Mouse (Mus musculus) limb, embryonic 10.5 days (tissue): ENCODE measurements around the gene Slc26a9. TPM values are rescaled to one million over a fixed set of nuclear protein-coding genes. Genes with fewer than 3 reads are reported as not detected.
A peak's percentile ranks its signal among the peaks of the same experiment; 100 is the strongest.

ENCODE experiments used
- DNase-seq: peaks from one replicate; pipeline ENCODE4 v3.0.0-alpha.2; 2017; ENCODE audit warnings: low spot score
- H3K27ac ChIP-seq: fragments of 300-500 bp; sonication (generic); 2 replicates; pipeline ENCODE4 v1.5.1; 2016; ENCODE audit warnings: mild to moderate bottlenecking
- H3K27me3 ChIP-seq: fragments of 300-500 bp; sonication (generic); 2 replicates; pipeline ENCODE4 v1.6.1; 2016; ENCODE audit warnings: low read depth, mild to moderate bottlenecking; ENCODE audit not compliant: poor library complexity, severe bottlenecking
- H3K36me3 ChIP-seq: fragments of 300-500 bp; sonication (generic); 2 replicates; pipeline ENCODE4 v1.6.1; 2016; ENCODE audit warnings: mild to moderate bottlenecking, moderate library complexity
- H3K4me1 ChIP-seq: fragments of 300-500 bp; sonication (generic); 2 replicates; pipeline ENCODE4 v1.6.1; 2016
- H3K4me3 ChIP-seq: fragments of 300-500 bp; sonication (generic); 2 replicates; pipeline ENCODE4 v1.5.1; 2016; ENCODE audit warnings: mild to moderate bottlenecking, moderate library complexity
- H3K9me3 ChIP-seq: fragments of 300-500 bp; sonication (generic); replicated peaks from 2 replicates; pipeline ENCODE4 v1.6.1; 2016; ENCODE audit warnings: mild to moderate bottlenecking
- WGBS: fragments of 180-500 bp; shearing (Covaris S2); methylation state at CpG from one replicate; pipeline ENCODE4 v1.1.7; 2016; 5-methylcytosine and 5-hydroxymethylcytosine counted together
- polyA plus RNA-seq: library from polyadenylated mRNA; unstranded; fragments of >200 nt; fragmentation: Nextera tagmentation; extraction: Ambion mirVana; gene quantifications from 2 replicates; pipeline ENCODE4 v1.2.1, GENCODE M21; 2016

The Slc26a9 gene
- 0.08 TPM in 1 of 2 replicates, not detected in the other for polyA plus RNA-seq

GRCm38 (mm10) chr1:131743868-131744464 is at the start of gene Slc26a9:
Slc26a9 (plus strand) TSS chr1:131744022.
- Histone ChIP-seq H3K4me3 (no peak within 1 kb of the TSS), H3K27ac (no peak within 1 kb of the TSS), H3K27me3 (no peaks in the 10 kb centered on the region), H3K4me1 (0 out of 2 replicates have a peak, but pooled peaks cover 4% of the 10 kb centered on the region), H3K36me3 (no peaks in the 10 kb centered on the region), H3K9me3 (no peaks in the 10 kb centered on the region)
- WGBS: 70% methylated on average over 10 of the region's 10 CpGs
- no peak for DNase-seq

DNA sequence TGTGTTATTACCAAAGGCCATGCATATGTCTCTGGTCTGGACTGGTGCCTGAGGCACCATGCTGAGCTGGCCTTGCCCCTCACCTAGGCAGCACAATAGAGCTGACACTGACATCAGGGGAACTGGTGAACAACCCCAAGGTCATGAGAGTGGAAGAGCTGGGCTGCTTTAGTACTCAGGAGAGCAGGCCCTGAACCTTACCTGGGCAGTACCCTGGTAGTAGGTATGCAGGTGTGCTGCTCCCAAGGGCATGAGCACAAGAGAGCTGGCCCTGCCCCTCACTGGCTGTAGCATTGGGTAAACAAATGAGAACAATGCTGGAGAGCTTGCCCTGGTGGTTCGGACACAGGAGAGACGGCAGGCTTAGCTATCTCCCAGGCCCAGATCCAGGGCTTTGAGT is 48.5 kb upstream of the Slc26a9 start:
- DNase-seq: no peak
- Histone ChIP-seq H3K4me1 (no peaks in the 10 kb centered on the region; the same call in 1 of the 2 replicates), H3K36me3 (no peaks in the 10 kb centered on the region), H3K27me3 (no peaks in the 10 kb centered on the region), H3K4me3 (no peak overlapping the region), H3K27ac (no peak overlapping the region), H3K9me3 (no peaks in the 10 kb centered on the region)
- 84% methylated on average over 2 of the region's 2 CpGs for WGBS

- Histone ChIP-seq H3K4me3 (no peak overlapping the region), H3K27me3 (no peaks in the 10 kb centered on the region), H3K9me3 (no peaks in the 10 kb centered on the region), H3K4me1 (no peaks in the 10 kb centered on the region), H3K36me3 (no peaks in the 10 kb centered on the region), H3K27ac (no peak overlapping the region)
- DNase-seq: no peak
- WGBS: 70% methylated on average over 4 of the region's 4 CpGs
These were observed 47.5 kb upstream of the Slc26a9 start for GRCm38 (mm10) chr1:131696325-131696724.

DNA sequence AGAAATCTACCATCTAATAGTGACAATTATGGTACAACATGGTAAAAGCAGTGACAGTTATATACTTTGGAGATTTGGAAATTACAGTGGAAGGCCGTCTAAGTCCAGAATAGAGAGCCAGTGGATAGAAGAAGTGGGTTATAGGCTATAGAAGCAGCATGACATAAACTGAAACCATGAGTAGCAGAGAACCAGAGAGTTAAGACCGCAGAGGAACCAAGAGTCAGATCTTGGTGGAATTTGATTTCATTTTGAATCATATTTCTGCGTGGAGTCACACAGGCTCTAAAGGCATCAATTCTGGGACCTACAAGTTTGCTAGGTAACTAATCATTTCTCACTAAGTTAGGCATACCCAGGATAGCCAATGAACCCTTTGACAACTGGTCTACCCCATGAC is 45.1 kb upstream of the Slc26a9 start:
- H3K9me3 ChIP-seq: no peaks in the 10 kb centered on the region
- no peak for DNase-seq
- no peaks in the 10 kb centered on the region for H3K27me3 ChIP-seq
- WGBS: 88% methylated on average over 3 of the region's 3 CpGs
- no peaks in the 10 kb centered on the region for H3K36me3 ChIP-seq
- H3K27ac ChIP-seq: no peak overlapping the region
- no peaks in the 10 kb centered on the region for H3K4me1 ChIP-seq
- H3K4me3 ChIP-seq: no peak overlapping the region

GRCm38 (mm10) chr1:131699642-131700041 is 44.2 kb upstream of the Slc26a9 start:
- H3K9me3 ChIP-seq: no peaks in the 10 kb centered on the region
- H3K27me3 ChIP-seq: no peaks in the 10 kb centered on the region
- DNase-seq: no peak
- H3K4me3 ChIP-seq: no peak overlapping the region
- no peak overlapping the region for H3K27ac ChIP-seq
- no peaks in the 10 kb centered on the region for H3K4me1 ChIP-seq
- WGBS: 89% methylated on average over 4 of the region's 4 CpGs
- no peaks in the 10 kb centered on the region for H3K36me3 ChIP-seq

DNA sequence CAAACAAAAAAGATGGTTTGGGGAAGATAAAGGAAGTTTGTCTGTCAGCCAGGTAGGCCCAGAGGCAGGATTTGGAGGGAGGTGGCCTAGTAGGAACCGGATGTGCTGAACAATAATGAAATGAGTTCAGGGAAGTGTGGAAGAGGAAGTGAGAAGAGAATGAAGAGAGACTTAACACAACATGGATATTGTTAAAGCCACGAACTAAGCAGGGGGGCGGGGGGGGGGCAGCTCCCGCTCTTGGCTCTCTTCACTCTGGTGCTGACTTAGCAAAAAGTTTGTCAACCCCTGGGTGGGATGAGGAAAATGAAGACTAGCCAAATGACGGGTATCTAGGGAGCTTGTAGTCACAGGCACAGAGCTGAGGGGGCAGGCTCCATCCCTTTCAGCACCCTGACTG is 43.4 kb upstream of the Slc26a9 start:
- Histone ChIP-seq H3K27me3 (no peaks in the 10 kb centered on the region), H3K27ac (no peak overlapping the region), H3K36me3 (no peaks in the 10 kb centered on the region), H3K4me3 (no peak overlapping the region), H3K9me3 (no peaks in the 10 kb centered on the region), H3K4me1 (no peaks in the 10 kb centered on the region)
- no peak for DNase-seq
- 85% methylated on average over 5 of the region's 5 CpGs for WGBS

DNA sequence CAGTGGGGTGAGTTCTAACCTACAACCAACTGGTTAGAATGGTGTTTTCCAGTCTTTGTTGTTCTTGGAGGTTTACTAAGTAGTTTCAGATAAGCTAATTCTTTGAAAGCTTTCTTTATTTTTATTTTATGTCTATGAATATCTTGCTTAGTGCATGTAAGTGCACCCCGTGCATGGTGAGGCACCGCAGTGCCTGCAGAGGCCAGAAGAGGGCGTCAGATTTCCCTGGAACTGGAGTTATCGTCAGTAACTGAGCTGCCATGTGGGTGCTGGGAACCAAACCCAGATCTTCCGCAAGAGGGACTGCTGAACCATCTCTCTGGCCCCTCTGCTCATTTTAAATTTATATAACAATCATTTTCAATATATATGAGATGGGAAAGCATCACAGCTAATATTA is 42.4 kb upstream of the Slc26a9 start:
- no peaks in the 10 kb centered on the region for H3K9me3 ChIP-seq
- DNase-seq: no peak
- H3K27ac ChIP-seq: no peak overlapping the region
- WGBS: 84% methylated on average over 5 of the region's 5 CpGs
- H3K27me3 ChIP-seq: no peaks in the 10 kb centered on the region
- H3K4me1 ChIP-seq: no peaks in the 10 kb centered on the region
- no peak overlapping the region for H3K4me3 ChIP-seq
- H3K36me3 ChIP-seq: no peaks in the 10 kb centered on the region

- H3K27ac ChIP-seq: no peak overlapping the region
- 79% methylated on average over 8 of the region's 8 CpGs for WGBS
- H3K4me3 ChIP-seq: no peak overlapping the region
- no peak for DNase-seq
- H3K27me3 ChIP-seq: no peaks in the 10 kb centered on the region
- H3K36me3 ChIP-seq: no peaks in the 10 kb centered on the region
- H3K4me1 ChIP-seq: no peaks in the 10 kb centered on the region
- no peaks in the 10 kb centered on the region for H3K9me3 ChIP-seq
These were observed 41.6 kb upstream of the Slc26a9 start for GRCm38 (mm10) chr1:131702094-131702766.

- H3K4me3 ChIP-seq: no peak overlapping the region
- WGBS: 89% methylated on average over 2 of the region's 2 CpGs
- no peaks in the 10 kb centered on the region for H3K27me3 ChIP-seq
- DNase-seq: no peak
- H3K27ac ChIP-seq: no peak overlapping the region
- H3K36me3 ChIP-seq: no peaks in the 10 kb centered on the region
- H3K4me1 ChIP-seq: no peaks in the 10 kb centered on the region
- H3K9me3 ChIP-seq: no peaks in the 10 kb centered on the region
These were observed 40.3 kb upstream of the Slc26a9 start for GRCm38 (mm10) chr1:131703482-131703881.

DNA sequence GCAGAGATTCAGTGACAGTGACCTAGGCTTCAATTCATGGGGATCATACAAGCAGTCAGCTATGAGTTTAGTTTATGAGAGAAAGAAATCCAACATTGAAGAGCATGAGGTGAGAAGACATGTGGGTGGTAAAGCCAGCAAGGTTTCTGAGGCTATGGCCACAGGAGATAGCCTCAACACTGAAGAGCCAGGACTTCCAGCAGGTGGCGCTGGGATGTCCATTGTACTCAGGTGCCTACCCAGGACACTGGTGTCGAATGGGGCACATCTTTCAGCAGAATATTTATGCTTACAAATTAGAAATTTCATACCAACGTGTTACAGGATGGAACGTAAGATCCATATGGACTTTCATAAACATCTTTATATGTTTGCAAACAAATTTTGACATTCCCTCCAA is 35.5 kb upstream of the Slc26a9 start:
- DNase-seq: peak; percentile 42

DNA sequence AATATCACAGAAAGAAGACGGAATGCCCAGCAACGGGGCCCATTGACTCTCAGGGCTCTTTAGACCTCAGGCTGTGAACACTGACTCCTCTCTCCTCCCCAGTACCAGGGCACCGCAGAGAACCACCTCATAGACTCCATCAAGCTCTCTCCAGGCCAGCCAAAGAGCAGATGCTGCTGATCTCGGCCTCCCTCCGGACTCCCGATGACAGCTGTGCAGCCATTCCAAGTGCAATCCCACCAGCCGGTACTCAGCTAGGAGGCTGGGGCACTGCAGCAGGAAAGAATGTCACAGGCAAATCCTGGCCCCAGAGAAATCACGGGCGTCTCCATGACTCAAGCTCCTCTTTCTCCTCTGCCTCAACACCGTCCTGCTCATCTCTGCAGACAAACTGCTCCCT is 32.3 kb upstream of the Slc26a9 start:
- no peaks in the 10 kb centered on the region for H3K36me3 ChIP-seq
- no peak for DNase-seq
- H3K9me3 ChIP-seq: no peaks in the 10 kb centered on the region
- H3K27me3 ChIP-seq: no peaks in the 10 kb centered on the region
- H3K4me3 ChIP-seq: no peak overlapping the region
- H3K27ac ChIP-seq: no peak overlapping the region
- no peaks in the 10 kb centered on the region for H3K4me1 ChIP-seq
- 82% methylated on average over 10 of the region's 10 CpGs for WGBS

More for the DNA sequence above, 35.5 kb upstream of the Slc26a9 start:
- H3K4me1 ChIP-seq: no peaks in the 10 kb centered on the region
- no peaks in the 10 kb centered on the region for H3K27me3 ChIP-seq
- no peaks in the 10 kb centered on the region for H3K9me3 ChIP-seq
- H3K4me3 ChIP-seq: no peak overlapping the region
- H3K36me3 ChIP-seq: no peaks in the 10 kb centered on the region
- 30% methylated on average over 4 of the region's 4 CpGs for WGBS
- H3K27ac ChIP-seq: no peak overlapping the region

- Histone ChIP-seq H3K27ac (no peak overlapping the region), H3K4me3 (no peak overlapping the region), H3K9me3 (no peaks in the 10 kb centered on the region), H3K36me3 (no peaks in the 10 kb centered on the region), H3K27me3 (no peaks in the 10 kb centered on the region), H3K4me1 (no peaks in the 10 kb centered on the region)
- WGBS: 36% methylated on average over 2 of the region's 2 CpGs
- peak; percentile 82 for DNase-seq
These were observed 31.4 kb upstream of the Slc26a9 start for GRCm38 (mm10) chr1:131712386-131712785.

DNA sequence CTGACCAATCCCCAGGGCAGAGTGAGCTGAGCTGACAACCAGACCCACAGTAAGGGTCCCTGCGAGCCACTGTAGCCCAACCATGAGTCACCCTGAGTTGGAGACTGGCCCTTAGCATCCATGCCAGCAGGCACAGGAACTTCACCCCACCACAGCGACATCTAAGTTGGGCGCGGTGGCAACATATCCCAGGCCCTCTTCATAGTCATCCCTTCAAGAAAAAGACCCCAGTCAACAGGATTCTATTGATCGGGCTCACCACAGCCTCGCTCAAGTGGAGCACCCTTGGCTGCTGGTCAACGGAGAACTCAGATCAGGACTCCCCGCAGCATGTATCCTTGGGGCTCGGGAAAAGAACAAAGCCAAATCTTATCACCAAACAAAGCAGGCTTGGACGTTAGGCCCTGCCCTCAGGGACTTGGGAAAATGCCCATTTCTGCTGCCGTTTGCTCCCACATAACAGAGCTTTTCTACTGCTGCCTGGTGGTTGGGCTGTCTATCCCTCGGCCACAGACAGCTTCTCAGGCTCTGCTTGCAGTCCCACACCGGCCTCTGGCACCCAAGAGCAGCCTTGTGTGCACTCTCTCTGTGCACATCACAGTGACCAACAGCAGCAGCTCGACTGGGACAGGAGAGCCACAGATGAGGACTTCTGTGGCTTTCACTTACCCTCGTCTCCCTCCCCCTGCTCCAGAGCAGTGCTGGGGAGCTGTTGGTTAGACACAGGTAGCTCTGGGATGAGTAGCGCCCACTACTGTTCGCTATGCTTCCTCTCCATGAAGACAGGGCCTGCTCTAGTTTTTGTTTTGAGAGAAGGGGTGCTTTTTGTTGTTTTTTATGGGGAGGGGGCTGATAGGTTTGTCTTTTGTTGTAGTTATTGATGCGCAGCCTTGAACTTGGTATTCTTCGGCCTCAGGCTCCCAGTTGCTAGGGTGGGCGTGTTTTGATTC is 29.2 kb upstream of the Slc26a9 start:
- Histone ChIP-seq H3K4me3 (no peak overlapping the region), H3K9me3 (no peaks in the 10 kb centered on the region), H3K4me1 (peaks cover 6% of the 10 kb centered on the region; the same call in 1 of the 2 replicates), H3K36me3 (no peaks in the 10 kb centered on the region), H3K27ac (no peak overlapping the region), H3K27me3 (no peaks in the 10 kb centered on the region)
- 72% methylated on average over 20 of the region's 20 CpGs for whole genome bisulfite sequencing
- no peak for DNase-seq
